ENCODE assay signal across 14 mouse cellular contexts in genomic region chr11:107705476-107706074, GRCm38 (mm10). TPM values are rescaled to one million over a fixed set of nuclear protein-coding genes. Genes with fewer than 3 reads are reported as not detected.
DNase-seq lines count a peak whose midpoint lies in the region; ATAC-seq lines count a peak whose summit lies in the region.
"Had no signal": no experiment of that assay in that cellular context is flagged by ENCODE, and none has a peak within 500 bp of the region (broad histone marks: within the 10 kb centered on the region; RNA-seq: fewer than 3 reads in every experiment).

No protein-coding gene starts in this region.

- H3K9ac ChIP-seq in hindbrain, embryonic 13.5 days: no peak overlapping the region
- no peak overlapping the region for H3K9ac ChIP-seq in hindbrain, embryonic 11.5 days (ENCODE audit: low read depth, low read length)
- H3K9ac ChIP-seq: embryonic facial prominence, embryonic 15.5 days had no signal

- H3K27me3 ChIP-seq in hindbrain, embryonic 13.5 days: no peaks in the 10 kb centered on the region
- no peaks in the 10 kb centered on the region for H3K27me3 ChIP-seq in hindbrain, embryonic 11.5 days (ENCODE audit: control insufficient read depth, insufficient read depth, low read length)
- H3K27me3 ChIP-seq: embryonic facial prominence, embryonic 15.5 days had no signal

- no peaks in the 10 kb centered on the region for H3K9me3 ChIP-seq in hindbrain, embryonic 13.5 days
- no peaks in the 10 kb centered on the region for H3K9me3 ChIP-seq in hindbrain, embryonic 11.5 days (ENCODE audit: control insufficient read depth, low read length)
- H3K9me3 ChIP-seq: embryonic facial prominence, embryonic 15.5 days had no signal

- no peak for DNase-seq in hindbrain, embryonic 11.5 days (ENCODE audit: low spot score)
- peak; percentile 16 for DNase-seq in urinary bladder, postnatal 14 days (ENCODE audit: low spot score)
- DNase-seq in urinary bladder, postnatal 36 days (ENCODE audit: low spot score in 2 of 2): no peak
- peak; percentile 37 to 51 for DNase-seq in lung, adult 18-20 months
- no peak for DNase-seq in adrenal gland, adult 18-20 months (ENCODE audit: low spot score in 2 of 2)
- DNase-seq in natural killer cell, adult 2 months (ENCODE audit: low spot score in 2 of 2): no peak
- DNase-seq: adrenal gland, adult 8-10 months; heart, adult 11 months; heart, postnatal 36 days; left cerebral cortex, postnatal 4 days had no signal

- WGBS in hindbrain, embryonic 13.5 days: 65% methylated on average over 11 of the region's 11 CpGs
- 68% methylated on average over 11 of the region's 11 CpGs for WGBS in hindbrain, embryonic 11.5 days

- no peak overlapping the region for H3K4me3 ChIP-seq in hindbrain, embryonic 13.5 days
- no peak overlapping the region for H3K4me3 ChIP-seq in hindbrain, embryonic 11.5 days (ENCODE audit: low read depth, low read length)
- H3K4me3 ChIP-seq: embryonic facial prominence, embryonic 15.5 days; layer of hippocampus, adult 2 months had no signal

- H3K36me3 ChIP-seq in hindbrain, embryonic 13.5 days: no peaks in the 10 kb centered on the region
- no peaks in the 10 kb centered on the region for H3K36me3 ChIP-seq in hindbrain, embryonic 11.5 days (ENCODE audit: control insufficient read depth, insufficient read depth, low read length)
- H3K36me3 ChIP-seq: embryonic facial prominence, embryonic 15.5 days had no signal

- no peak overlapping the region for H3K4me2 ChIP-seq in hindbrain, embryonic 13.5 days
- no peak overlapping the region for H3K4me2 ChIP-seq in hindbrain, embryonic 11.5 days (replicated peaks; ENCODE audit: low read depth, low read length)
- H3K4me2 ChIP-seq: embryonic facial prominence, embryonic 15.5 days had no signal

- no peak for ATAC-seq in hindbrain, embryonic 13.5 days (ENCODE audit: low FRiP score)
- ATAC-seq in hindbrain, embryonic 11.5 days (ENCODE audit: low FRiP score): no peak
- ATAC-seq in inflammation-experienced regulatory T-cells, adult 6 months: no peak

- peaks cover 39% of the 10 kb centered on the region for H3K4me1 ChIP-seq in hindbrain, embryonic 13.5 days (replicated peaks)
- H3K4me1 ChIP-seq in hindbrain, embryonic 11.5 days (replicated peaks; ENCODE audit: control insufficient read depth, insufficient read depth, low read length): 0 out of 2 replicates have a peak, but pooled peaks cover 3% of the 10 kb centered on the region

- H3K27ac ChIP-seq in hindbrain, embryonic 13.5 days: peak overlapping the region; percentile 49; the same call in 1 of the 2 replicates
- no peak overlapping the region for H3K27ac ChIP-seq in hindbrain, embryonic 11.5 days (ENCODE audit: low read depth, low read length)
- H3K27ac ChIP-seq: embryonic facial prominence, embryonic 15.5 days; layer of hippocampus, adult 2 months had no signal

RNA-seq across cellular contexts. Expression of gene Cacng1, which starts 10.7 kb away (rescaled TPM):
- polyA plus RNA-seq in hindbrain, embryonic 13.5 days (2015; fragmentation: Nextera tagmentation; extraction: Ambion mirVana): 0.31 and 0.35 TPM in 2 replicates
- polyA plus RNA-seq in hindbrain, embryonic 11.5 days (2014; fragmentation: Nextera tagmentation; extraction: Ambion mirVana): 0.36 and 0.43 TPM in 2 replicates
- under 1 TPM in 1 of 2 experiments, not detected in 1; 0.22 TPM for total RNA-seq in adrenal gland, adult 18-20 months (2021)
- not detected for polyA plus RNA-seq in inflammation-experienced regulatory T-cells, adult 6 months (2017; shearing (Covaris generic))
- total RNA-seq: heart, postnatal 36 days; layer of hippocampus, adult 2 months had no signal

Comparison
In these comparisons a context has a peak if more than half of its experiments do, and no peak if none do; other contexts are left out.
1. DNase-seq: peak in urinary bladder, postnatal 14 days (single experiment) and lung, adult 18-20 months (2 of 2); none in hindbrain, embryonic 11.5 days (single experiment), urinary bladder, postnatal 36 days (0 of 2), adrenal gland, adult 18-20 months (0 of 2) and natural killer cell, adult 2 months (0 of 2).